Mouse (Mus musculus) midbrain, embryonic 14.5 days (tissue): ENCODE results near the gene Tacstd2. TPM values are rescaled to one million over a fixed set of nuclear protein-coding genes. Genes with fewer than 3 reads are reported as not detected.
A peak's percentile ranks its signal among the peaks of the same experiment; 100 is the strongest.
"Not testable (repeated sequence)": the region's sequence is repeated elsewhere in the genome, so short reads cannot be mapped to it uniquely, and the experiment has no call there.

Experiments
- ATAC-seq: fragments of 200-750 bp; cut with Nextera tagmentation; 2 replicates; pipeline ENCODE4 v1.8.0; 2017; ENCODE audit warnings: moderate number of reproducible peaks, moderate library complexity; ENCODE audit not compliant: low FRiP score, low TSS enrichment
- DNase-seq: peaks from one replicate; pipeline ENCODE4 v3.0.0-alpha.2; 2015
- H3K27ac ChIP-seq: fragments of 300-500 bp; sonication (generic); replicated peaks from 2 replicates; pipeline ENCODE4 v1.5.1; 2014; ENCODE audit warnings: mild to moderate bottlenecking, low read depth, low read length, moderate library complexity
- H3K27me3 ChIP-seq: fragments of 300-500 bp; sonication (generic); 2 replicates; pipeline ENCODE4 v1.6.1; 2014; ENCODE audit warnings: low read length, control low read depth, mixed read lengths; ENCODE audit not compliant: control insufficient read depth, insufficient read depth
- H3K36me3 ChIP-seq: fragments of 300-500 bp; sonication (generic); 2 replicates; pipeline ENCODE4 v1.6.1; 2014; ENCODE audit warnings: low read length, control low read depth; ENCODE audit not compliant: control insufficient read depth, insufficient read depth
- H3K4me1 ChIP-seq: fragments of 300-500 bp; sonication (generic); 2 replicates; pipeline ENCODE4 v1.6.1; 2014; ENCODE audit warnings: mild to moderate bottlenecking, antibody characterized with exemption, low read length, control low read depth; ENCODE audit not compliant: control insufficient read depth, insufficient read depth
- H3K4me2 ChIP-seq: fragments of 300-500 bp; sonication (generic); 2 replicates; pipeline ENCODE4 v1.6.1; 2014; ENCODE audit warnings: mild to moderate bottlenecking, low read length, moderate library complexity
- H3K4me3 ChIP-seq: fragments of 300-500 bp; sonication (generic); replicated peaks from 2 replicates; pipeline ENCODE4 v1.5.1; 2014; ENCODE audit warnings: low read depth, low read length
- H3K9ac ChIP-seq: fragments of 300-500 bp; sonication (generic); replicated peaks from 2 replicates; pipeline ENCODE4 v1.6.1; 2014; ENCODE audit warnings: mild to moderate bottlenecking, low read length, moderate library complexity
- H3K9me3 ChIP-seq: fragments of 300-500 bp; sonication (generic); 2 replicates; pipeline ENCODE4 v1.6.1; 2016; ENCODE audit warnings: low read length, control low read depth, mixed read lengths; ENCODE audit not compliant: control insufficient read depth
- WGBS: fragments of 180-500 bp; shearing (Covaris S2); extraction: QIAGEN DNeasy Blood & Tissue Kit; methylation state at CpG from one replicate; pipeline ENCODE4 v1.1.7; 2014; 5-methylcytosine and 5-hydroxymethylcytosine counted together
- polyA plus RNA-seq: library from polyadenylated mRNA; unstranded; fragments of >200 nt; fragmentation: Nextera tagmentation; extraction: Ambion mirVana; gene quantifications from 2 replicates; pipeline ENCODE4 v1.2.1, GENCODE M21; 2014

Tacstd2 gene
- polyA plus RNA-seq, 1 experiment from 2014 or later = 0.91 TPM

DNA sequence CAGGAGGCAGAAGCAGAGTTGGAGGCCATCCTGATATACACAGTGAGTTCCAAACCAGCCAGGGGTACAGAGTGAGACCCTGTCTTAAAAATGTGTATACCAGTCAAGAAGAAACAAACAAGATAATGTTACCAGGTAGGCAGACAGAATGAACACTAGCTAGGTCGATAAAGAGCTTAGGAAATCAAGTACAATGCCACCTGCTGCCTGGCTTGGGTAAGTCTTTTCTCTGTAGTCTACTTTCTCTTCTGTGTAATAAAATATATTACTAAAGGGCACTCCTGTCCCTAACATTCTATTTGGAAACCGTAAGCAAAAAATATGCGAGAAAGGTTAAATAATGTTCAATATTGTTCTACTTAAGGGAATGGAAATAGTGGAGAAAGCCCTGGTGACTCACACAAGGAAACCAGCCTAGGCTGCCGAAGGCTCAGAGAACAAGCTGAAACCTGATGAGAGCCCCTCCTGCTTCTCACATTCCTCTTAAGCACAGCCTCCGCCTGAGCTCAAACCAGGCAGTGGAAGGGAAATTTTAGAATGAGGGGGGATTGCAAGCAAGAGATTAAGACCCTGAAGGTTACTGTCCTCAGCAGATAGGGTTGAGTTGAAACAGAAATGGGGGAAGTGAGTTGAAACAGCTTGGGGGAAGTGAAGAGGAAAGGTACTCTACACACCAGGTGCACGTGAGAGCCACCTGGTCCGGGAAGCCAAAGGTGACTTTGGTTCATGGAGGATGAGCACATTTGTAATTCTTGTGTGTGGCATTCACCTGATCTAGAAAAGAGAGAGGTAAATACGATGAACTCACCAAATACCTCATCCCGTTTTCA lies 4.4 kb downstream of the Tacstd2 start:
- Histone ChIP-seq H3K36me3 (no peaks in the 10 kb centered on the region), H3K9me3 (no peaks in the 10 kb centered on the region), H3K27ac (no peak overlapping the region), H3K4me3 (no peak overlapping the region), H3K4me1 (0 out of 2 replicates have a peak, but pooled peaks cover 2% of the 10 kb centered on the region), H3K4me2 (no peak overlapping the region), H3K9ac (no peak overlapping the region), H3K27me3 (peaks cover 48% of the 10 kb centered on the region)
- 73% methylated on average over 9 of the region's 9 CpGs for WGBS
- ATAC-seq (no peak), DNase-seq (peak; percentile 9)

DNA sequence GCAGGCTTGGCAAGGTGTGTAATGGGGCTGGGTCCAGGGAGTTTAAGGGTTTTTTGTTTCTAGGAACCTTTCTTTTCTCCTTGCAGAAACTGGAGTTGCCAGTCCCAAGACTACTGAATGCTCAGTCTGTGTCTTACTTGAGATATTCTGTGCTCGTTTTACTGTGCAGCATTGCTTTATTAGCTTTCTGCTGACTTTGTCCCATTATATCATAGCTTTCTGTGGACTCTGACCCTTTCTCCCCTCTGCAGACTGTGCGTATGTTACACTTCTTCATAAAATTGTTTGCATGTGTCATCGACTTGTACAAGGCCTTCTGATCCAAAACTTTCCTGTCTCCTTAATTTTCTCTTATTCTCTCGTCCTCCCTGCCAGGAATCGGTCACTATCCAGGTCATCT lies 9.2 kb downstream of the Tacstd2 start:
- WGBS = 91% methylated on average over 5 of the region's 5 CpGs
- Histone ChIP-seq H3K4me2 (no peak overlapping the region), H3K9me3 (no peaks in the 10 kb centered on the region), H3K4me1 (no peaks in the 10 kb centered on the region), H3K27me3 (peaks cover 2% of the 10 kb centered on the region), H3K4me3 (no peak overlapping the region), H3K9ac (no peak overlapping the region), H3K27ac (no peak overlapping the region), H3K36me3 (no peaks in the 10 kb centered on the region)
- no peak for ATAC-seq
- DNase-seq = no peak

DNA sequence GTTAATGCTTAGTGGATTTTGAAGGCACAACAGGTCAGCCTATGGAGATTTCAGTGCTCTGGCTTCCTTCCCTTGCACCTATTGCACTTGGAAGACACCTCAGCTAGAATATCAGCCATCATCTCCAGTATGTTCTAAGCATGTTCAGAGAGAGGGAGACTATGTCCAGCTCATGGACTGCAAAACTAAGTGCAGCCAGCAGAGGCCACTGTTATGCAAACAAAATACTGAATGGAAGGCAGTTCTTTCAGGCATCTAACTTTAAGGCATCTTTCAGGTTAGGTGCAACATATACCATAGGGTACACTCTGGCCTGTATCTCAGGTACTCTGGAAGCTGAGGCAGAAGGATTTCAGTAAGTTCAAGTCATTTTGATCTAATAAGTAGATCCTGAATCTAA lies 24.8 kb downstream of the Tacstd2 start:
- no peak overlapping the region for H3K4me2 ChIP-seq
- no peaks in the 10 kb centered on the region for H3K4me1 ChIP-seq
- H3K36me3 ChIP-seq = no peaks in the 10 kb centered on the region
- H3K9ac ChIP-seq = no peak overlapping the region
- ATAC-seq (no peak), DNase-seq (peak; percentile 58)
- no peak overlapping the region for H3K27ac ChIP-seq
- no peak overlapping the region for H3K4me3 ChIP-seq
- H3K9me3 ChIP-seq = no peaks in the 10 kb centered on the region
- H3K27me3 ChIP-seq = no peaks in the 10 kb centered on the region

DNA sequence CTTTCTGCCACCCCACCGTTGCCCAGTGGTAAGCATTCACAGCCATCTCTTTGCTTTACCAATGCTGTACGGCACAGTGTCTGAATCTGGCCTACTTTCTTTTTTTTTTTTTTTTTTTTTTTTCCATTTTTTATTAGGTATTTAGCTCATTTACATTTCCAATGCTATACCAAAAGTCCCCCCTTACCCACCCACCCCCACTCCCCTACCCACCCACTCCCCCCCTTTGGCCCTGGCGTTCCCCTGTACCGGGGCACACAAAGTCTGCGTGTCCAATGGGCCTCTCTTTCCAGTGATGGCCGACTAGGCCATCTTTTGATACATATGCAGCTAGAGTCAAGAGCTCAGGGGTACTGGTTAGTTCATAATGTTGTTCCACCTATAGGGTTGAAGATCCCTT lies 33.7 kb downstream of the Tacstd2 start:
- H3K9me3 ChIP-seq, H3K27ac ChIP-seq, H3K4me2 ChIP-seq, H3K4me3 ChIP-seq, H3K4me1 ChIP-seq, H3K36me3 ChIP-seq, H3K27me3 ChIP-seq, DNase-seq, ATAC-seq, H3K9ac ChIP-seq: not testable (repeated sequence)
- 89% methylated on average over 2 of the region's 6 CpGs for WGBS

DNA sequence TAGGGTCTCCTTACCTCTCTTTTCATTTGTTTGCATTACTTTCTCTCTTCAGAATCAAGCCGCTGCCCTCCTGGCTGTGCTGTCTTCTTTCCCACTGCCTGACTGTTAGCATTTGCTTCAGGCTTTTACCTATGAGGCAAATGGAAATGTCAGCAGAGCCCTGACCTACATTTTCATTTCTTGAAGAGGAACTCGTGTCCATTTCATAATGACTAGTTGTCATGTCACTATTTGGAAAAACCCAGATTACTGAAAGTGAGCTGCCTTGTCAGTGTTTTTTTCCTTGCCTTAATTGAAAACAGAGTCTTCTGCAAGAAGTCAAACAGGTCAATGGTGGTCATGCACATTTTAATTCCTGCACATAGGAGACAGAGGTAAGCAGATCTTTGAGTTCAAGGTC lies 43.8 kb downstream of the Tacstd2 start, which contains the start of gene Il23r:
Gene Il23r, minus strand, starts transcription at position 101 of the 400 bp plus-strand sequence.
- no peak within 1 kb of the TSS for H3K9ac ChIP-seq
- H3K4me2 ChIP-seq = no peak within 1 kb of the TSS
- no peaks in the 10 kb centered on the region for H3K9me3 ChIP-seq
- 82% methylated on average over 2 of the region's 2 CpGs for WGBS
- H3K36me3 ChIP-seq = no peaks in the 10 kb centered on the region
- DNase-seq (no peak), ATAC-seq (no peak)
- no peaks in the 10 kb centered on the region for H3K27me3 ChIP-seq
- H3K4me3 ChIP-seq = no peak within 1 kb of the TSS
- H3K4me1 ChIP-seq = no peaks in the 10 kb centered on the region
- H3K27ac ChIP-seq = no peak within 1 kb of the TSS

Other genes with a start within 250 kb of the Tacstd2 start
- gene Il12rb2, start 159.6 kb downstream of the Tacstd2 start, polyA plus RNA-seq = 0.14 TPM in 1 of 2 replicates, not detected in the other
- gene Il23r, start 43.9 kb downstream of the Tacstd2 start, polyA plus RNA-seq = 0.13 TPM in 1 of 2 replicates, not detected in the other